Mouse (Mus musculus) v-Abl transformed pro-B cells (cell line): ENCODE measurements around the gene Coro2b.

Source experiments
- in situ Hi-C, 2 experiments: fragments of 400-800 bp; cut with MboI; formaldehyde crosslinking; loops; one replicate each; pipeline ENCODE4 v1.15.1; 2025; ENCODE audit not compliant: unreplicated experiment in 2 of 2

The Coro2b gene

GRCm38 (mm10) chr9:62536655-62537631 is at the start of gene Coro2b:
TSS of gene Coro2b (minus strand) at chr9:62537044.
- in situ Hi-C loops, result loop anchor here in 1 of 2 experiments (25.0 kb wide), 1 partner anchor 150 kb away; no protein-coding TSS in a partner anchor

GRCm38 (mm10) chr9:62577558-62577957 is 40.7 kb upstream of the Coro2b start:
- in situ Hi-C loops, result no loop called here

- in situ Hi-C loops, result loop anchor here in 1 of 2 experiments (25.0 kb wide), 1 partner anchor 532 kb away; the partner anchor contains the start of gene Paqr5
Observed at GRCm38 (mm10) chr9:62569121-62569520, 32.3 kb upstream of the Coro2b start.

DNA sequence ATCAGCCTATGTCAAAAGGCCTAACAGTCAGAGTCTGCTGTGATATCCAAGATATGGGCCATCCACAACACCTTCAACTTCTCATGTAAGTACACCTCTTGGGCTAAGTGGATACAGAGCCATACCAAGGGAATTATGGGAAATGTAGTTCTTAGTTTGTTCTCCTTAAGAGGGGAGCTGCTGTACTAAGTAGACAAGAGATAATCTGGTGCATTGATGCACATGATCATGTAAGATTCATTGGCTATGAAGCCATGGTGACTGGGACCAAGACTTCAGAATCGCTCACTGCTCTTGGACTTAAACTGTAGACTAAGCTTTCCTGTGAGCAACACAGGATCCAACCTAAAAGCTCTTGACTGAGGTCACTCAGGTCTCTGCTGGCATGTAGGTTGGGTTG is 31.0 kb upstream of the Coro2b start:
- in situ Hi-C loops, result loop anchor here in 1 of 2 experiments (25.0 kb wide), 1 partner anchor 531 kb away; the partner anchor contains the start of gene Paqr5

- in situ Hi-C loops, result loop anchor here in 1 of 2 experiments (25.0 kb wide), 1 partner anchor 525 kb away; the partner anchor contains the start of gene Paqr5
Observed at GRCm38 (mm10) chr9:62562236-62562635, 25.4 kb upstream of the Coro2b start.

DNA sequence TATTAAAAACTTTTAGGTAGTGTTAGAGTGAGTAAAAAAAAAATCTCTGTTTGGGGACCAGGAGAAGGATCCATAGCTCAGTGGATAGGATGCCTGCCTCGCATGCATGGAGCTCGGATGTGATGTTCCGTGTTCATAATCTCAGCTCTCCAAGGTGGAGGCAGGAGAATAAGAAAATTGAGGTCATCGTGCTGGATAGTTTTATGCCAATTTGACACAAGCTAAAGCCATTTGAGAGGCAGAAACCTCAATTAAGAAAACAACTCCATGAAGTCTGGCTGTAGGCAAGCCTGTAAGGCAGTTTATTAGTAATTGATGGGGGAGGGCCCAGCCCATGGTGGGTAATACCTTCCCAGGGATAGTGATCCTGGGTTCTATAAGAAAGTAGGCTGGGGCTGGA is 23.6 kb upstream of the Coro2b start:
- in situ Hi-C loops, result loop anchor here in 1 of 2 experiments (25.0 kb wide), 1 partner anchor 523 kb away; the partner anchor contains the start of gene Paqr5

DNA sequence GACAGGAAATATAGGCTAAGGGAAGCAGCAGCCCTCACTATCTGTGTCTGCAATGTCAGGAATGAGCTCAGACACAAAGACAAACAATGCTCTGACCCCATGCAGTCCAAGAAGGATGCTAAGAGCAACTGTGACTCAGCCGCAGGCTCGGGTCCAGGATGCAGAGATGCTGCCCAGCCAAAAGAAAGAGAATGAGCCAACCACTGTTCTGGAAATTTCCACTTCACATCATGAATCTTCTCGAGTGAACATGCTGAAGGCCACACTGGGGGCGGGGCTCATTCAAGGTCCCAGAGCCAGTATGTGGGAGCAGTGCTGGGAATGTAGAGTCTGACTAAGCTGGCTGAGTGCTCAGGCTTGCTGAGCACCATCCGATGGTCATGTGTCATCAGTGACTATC is 23.2 kb upstream of the Coro2b start:
- in situ Hi-C loops, result loop anchor here in 1 of 2 experiments (25.0 kb wide), 1 partner anchor 523 kb away; the partner anchor contains the start of gene Paqr5

- in situ Hi-C loops, result loop anchor here (10.0 to 25.0 kb wide), 3 partner anchors 175 to 522 kb away; partner anchors contain the start of gene Paqr5 (in 1 of the 2)
Observed at GRCm38 (mm10) chr9:62559446-62559845, 22.6 kb upstream of the Coro2b start.

GRCm38 (mm10) chr9:62558058-62558457 is 21.2 kb upstream of the Coro2b start:
- in situ Hi-C loops, result loop anchor here (10.0 to 25.0 kb wide), 3 partner anchors 173 to 521 kb away; partner anchors contain the start of gene Paqr5 (in 1 of the 2)

DNA sequence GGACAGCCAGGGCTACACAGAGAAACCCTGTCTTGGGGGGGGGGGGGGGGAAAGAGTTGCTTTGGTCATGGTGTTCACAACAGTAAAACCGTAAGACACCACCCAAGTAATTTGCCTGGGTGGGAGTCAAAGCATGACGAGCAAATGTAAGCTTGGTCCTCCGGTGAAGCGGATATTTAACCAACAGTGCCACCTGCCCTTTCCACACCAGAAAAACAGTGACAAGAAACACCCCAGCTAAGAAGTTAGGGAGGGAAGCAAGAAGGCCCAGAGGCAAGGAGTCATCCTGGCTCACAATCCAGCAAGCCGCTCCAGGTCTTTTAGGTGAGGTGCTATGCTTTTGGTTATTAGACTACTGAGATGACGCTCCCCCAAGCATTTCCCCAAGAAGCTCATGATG is 19.9 kb upstream of the Coro2b start:
- in situ Hi-C loops, result loop anchor here (10.0 to 25.0 kb wide), 3 partner anchors 172 to 519 kb away; partner anchors contain the start of gene Paqr5 (in 1 of the 2)

DNA sequence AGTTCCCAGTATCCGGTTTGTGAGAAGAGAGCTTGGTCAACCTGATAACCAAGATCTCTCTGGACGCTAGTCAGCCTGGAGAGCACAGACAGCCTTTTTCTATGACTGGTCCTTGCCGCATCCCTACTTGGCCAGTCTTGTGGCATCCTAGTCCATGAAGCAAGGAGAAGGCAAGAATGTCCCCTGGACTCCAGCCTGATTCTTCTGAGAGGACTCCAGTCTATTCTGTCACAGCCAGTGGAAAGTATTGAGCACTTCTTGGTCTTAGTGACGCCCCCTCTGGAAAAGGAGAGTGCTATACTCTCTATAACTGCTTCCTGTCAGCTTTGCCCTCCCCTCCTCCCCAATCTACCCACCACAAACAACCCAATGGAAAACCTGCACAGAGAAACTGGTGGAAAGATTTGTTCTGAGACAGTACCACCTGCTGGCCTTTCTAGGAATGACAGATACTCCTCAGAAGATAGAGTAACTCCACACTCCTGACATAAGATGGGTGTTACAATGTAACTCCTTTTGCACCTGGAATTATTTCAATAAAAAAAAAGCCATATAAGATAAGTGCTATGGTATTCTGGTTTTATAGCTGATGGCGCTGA is 18.5 kb upstream of the Coro2b start:
- in situ Hi-C loops, result loop anchor here (10.0 to 25.0 kb wide), 3 partner anchors 171 to 518 kb away; partner anchors contain the start of gene Paqr5 (in 1 of the 2)

DNA sequence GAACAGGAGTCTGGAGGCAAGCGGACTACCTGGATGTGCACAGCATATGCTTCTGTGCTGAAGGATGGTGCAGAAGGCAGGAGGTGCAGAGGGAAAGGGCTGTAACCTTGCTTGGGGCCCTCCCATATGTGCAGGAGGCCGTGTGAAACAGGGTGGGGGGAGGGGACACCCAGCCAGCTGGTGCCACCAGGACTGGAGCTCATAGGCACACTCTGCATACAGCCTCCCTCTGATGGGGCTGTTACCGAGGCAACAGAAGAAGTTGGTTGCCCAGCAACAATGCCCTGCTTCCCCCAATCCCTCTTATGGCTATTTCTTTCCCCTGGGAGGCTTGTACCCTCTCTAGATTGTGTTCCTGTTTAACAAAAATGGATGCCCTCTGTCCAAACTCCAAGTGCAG is 17.8 kb upstream of the Coro2b start:
- in situ Hi-C loops, result loop anchor here (5.0 to 25.0 kb wide), 6 partner anchors 82 to 517 kb away; partner anchors contain the start of gene Paqr5 (in 1 of the 2)

DNA sequence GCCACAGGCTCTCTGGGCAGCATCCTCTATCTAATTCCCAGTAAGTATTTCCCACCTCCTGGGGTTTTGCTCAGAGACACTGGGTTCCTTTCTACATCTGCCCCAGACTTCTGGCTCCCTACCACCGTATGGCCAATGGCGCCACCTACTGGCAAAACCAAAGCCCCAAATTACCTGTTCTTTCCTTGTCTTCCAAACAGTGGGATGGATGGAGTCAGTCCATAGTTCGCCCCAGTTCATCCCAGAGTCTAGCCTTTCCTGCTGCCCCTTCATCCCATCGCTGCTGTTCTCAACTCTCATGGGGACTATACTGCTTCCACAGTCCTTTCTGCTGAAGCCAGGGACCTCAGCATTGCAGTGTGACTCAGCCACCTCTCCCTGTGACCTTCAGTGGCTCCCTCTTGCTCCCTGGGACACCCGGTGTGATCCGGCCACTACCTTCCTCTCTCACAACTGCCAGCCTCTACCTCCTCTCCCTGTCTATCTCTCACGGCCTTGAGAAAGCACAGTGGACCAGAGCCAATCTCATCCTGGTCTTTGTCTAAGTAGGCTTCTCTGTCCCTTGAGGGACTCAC is 16.6 kb upstream of the Coro2b start:
- in situ Hi-C loops, result loop anchor here (5.0 to 25.0 kb wide), 6 partner anchors 81 to 516 kb away; partner anchors contain the start of gene Paqr5 (in 1 of the 2)

DNA sequence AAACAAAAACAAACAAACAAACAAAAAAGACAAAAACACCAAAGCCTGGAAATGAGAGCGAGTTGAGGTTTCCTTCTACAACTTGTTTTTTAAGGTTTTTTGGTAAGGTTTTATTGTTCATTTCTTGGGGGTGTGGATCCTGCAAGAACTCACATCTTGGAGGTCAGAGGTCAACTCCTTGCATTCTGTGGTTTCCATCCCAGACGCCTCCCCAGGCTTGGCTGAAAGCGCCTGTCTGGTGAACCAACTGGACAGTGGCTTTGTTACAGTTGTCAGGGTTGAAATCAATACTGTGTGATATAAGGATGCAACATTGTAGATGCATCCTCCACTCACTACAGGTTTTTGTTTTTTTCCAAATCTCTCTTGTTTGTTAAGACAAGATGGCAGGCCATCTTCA is 14.7 kb upstream of the Coro2b start:
- in situ Hi-C loops, result loop anchor here (5.0 to 25.0 kb wide), 6 partner anchors 79 to 514 kb away; partner anchors contain the start of gene Paqr5 (in 1 of the 2)

GRCm38 (mm10) chr9:62550661-62551093 is 13.8 kb upstream of the Coro2b start:
- in situ Hi-C loops, result loop anchor here (5.0 to 25.0 kb wide), 6 partner anchors 78 to 513 kb away; partner anchors contain the start of gene Paqr5 (in 1 of the 2)

- in situ Hi-C loops, result loop anchor here (5.0 to 25.0 kb wide), 7 partner anchors 78 to 513 kb away; partner anchors contain the start of gene Paqr5 (in 1 of the 2)
Observed at GRCm38 (mm10) chr9:62549809-62550208, 13.0 kb upstream of the Coro2b start.

- in situ Hi-C loops, result loop anchor here in 1 of 2 experiments (25.0 kb wide), 1 partner anchor 160 kb away; no protein-coding TSS in a partner anchor
Observed at GRCm38 (mm10) chr9:62547476-62547875, 10.6 kb upstream of the Coro2b start.

GRCm38 (mm10) chr9:62544856-62545255 is 8.0 kb upstream of the Coro2b start:
- in situ Hi-C loops, result loop anchor here in 1 of 2 experiments (25.0 kb wide), 1 partner anchor 158 kb away; no protein-coding TSS in a partner anchor

- in situ Hi-C loops, result loop anchor here in 1 of 2 experiments (25.0 kb wide), 1 partner anchor 157 kb away; no protein-coding TSS in a partner anchor
Observed at GRCm38 (mm10) chr9:62543878-62544277, 7.0 kb upstream of the Coro2b start.
